Mouse (Mus musculus) c-Kit-negative CD71-positive TER-119-positive erythroid progenitor cells, embryonic 14.5 days (primary cell): ENCODE results near the gene Cfap97.
"Not testable (repeated sequence)": the region's sequence is repeated elsewhere in the genome, so short reads cannot be mapped to it uniquely, and the experiment has no call there.

Source experiments
- DNase-seq: peaks from one replicate; pipeline ENCODE4 v3.0.0-alpha.2; 2013; ENCODE audit warnings: low read depth, low spot score

The Cfap97 gene

GRCm38 (mm10) chr8:46151202-46152062 lies at the start of gene Cfap97:
TSS of gene Cfap97 (plus strand) at chr8:46151771.
- DNase-seq, result no peak

- DNase-seq, result no peak
Measured at GRCm38 (mm10) chr8:46103434-46103833, 48.1 kb upstream of the Cfap97 start.

GRCm38 (mm10) chr8:46107690-46108089 lies 43.9 kb upstream of the Cfap97 start:
- DNase-seq, result no peak

- not testable (repeated sequence) for DNase-seq
Measured at GRCm38 (mm10) chr8:46113421-46114170, 38.0 kb upstream of the Cfap97 start.

GRCm38 (mm10) chr8:46117172-46117571 lies 34.4 kb upstream of the Cfap97 start:
- DNase-seq, result no peak

GRCm38 (mm10) chr8:46119176-46119575 lies 32.4 kb upstream of the Cfap97 start:
- DNase-seq, result no peak

GRCm38 (mm10) chr8:46122498-46122897 lies 29.1 kb upstream of the Cfap97 start:
- no peak for DNase-seq

GRCm38 (mm10) chr8:46130426-46130825 lies 21.1 kb upstream of the Cfap97 start:
- DNase-seq, result no peak

- DNase-seq, result not testable (repeated sequence)
Measured at GRCm38 (mm10) chr8:46135546-46135945, 16.0 kb upstream of the Cfap97 start.

- DNase-seq, result no peak
Measured at GRCm38 (mm10) chr8:46137336-46137735, 14.2 kb upstream of the Cfap97 start.

- DNase-seq, result no peak
Measured at GRCm38 (mm10) chr8:46137843-46138596, 13.6 kb upstream of the Cfap97 start.

GRCm38 (mm10) chr8:46140376-46141120 lies 11.0 kb upstream of the Cfap97 start:
- no peak for DNase-seq

GRCm38 (mm10) chr8:46141688-46142087 lies 9.9 kb upstream of the Cfap97 start:
- DNase-seq, result no peak

GRCm38 (mm10) chr8:46142498-46143081 lies 9.0 kb upstream of the Cfap97 start:
- DNase-seq, result no peak

- DNase-seq, result no peak
Measured at GRCm38 (mm10) chr8:46143470-46143869, 8.1 kb upstream of the Cfap97 start.

GRCm38 (mm10) chr8:46143924-46144323 lies 7.6 kb upstream of the Cfap97 start:
- no peak for DNase-seq

- DNase-seq, result no peak
Measured at GRCm38 (mm10) chr8:46146173-46146572, 5.4 kb upstream of the Cfap97 start.

- no peak for DNase-seq
Measured at GRCm38 (mm10) chr8:46149306-46149705, 2.3 kb upstream of the Cfap97 start.

- no peak for DNase-seq
Measured at GRCm38 (mm10) chr8:46149782-46150181, 1.8 kb upstream of the Cfap97 start.

- DNase-seq, result peak; percentile 44
Measured at GRCm38 (mm10) chr8:46152064-46153031, 777 bp downstream of the Cfap97 start, which contains the start of gene Snx25. TSS of gene Snx25 (minus strand) at chr8:46152159.
